Mouse (Mus musculus) myocyte (in vitro differentiated cells): ENCODE results near the gene Ms4a15. TPM values are rescaled to one million over a fixed set of nuclear protein-coding genes. Genes with fewer than 3 reads are reported as not detected.
A peak's percentile ranks its signal among the peaks of the same experiment; 100 is the strongest.

Experiments used
- H3K27me3 ChIP-seq: one replicate; pipeline ENCODE4 v1.6.1; 2011; ENCODE audit not compliant: control insufficient read depth, insufficient read depth, insufficient read length
- H3K36me3 ChIP-seq: one replicate; pipeline ENCODE4 v1.6.1; 2011; ENCODE audit not compliant: control insufficient read depth, insufficient read depth
- H3K4me2 ChIP-seq: one replicate; pipeline ENCODE4 v1.6.1; 2011; ENCODE audit warnings: low read depth, control low read depth
- H3K4me3 ChIP-seq: one replicate; pipeline ENCODE4 v1.5.1; 2011; ENCODE audit warnings: mild to moderate bottlenecking, control low read depth, moderate library complexity
- H3K79me2 ChIP-seq: one replicate; pipeline ENCODE4 v1.6.1; 2011; ENCODE audit not compliant: control insufficient read depth, insufficient read depth
- H3ac ChIP-seq: one replicate; pipeline ENCODE4 v1.6.1; 2011; ENCODE audit not compliant: control insufficient read depth, insufficient read length
- CEBPB ChIP-seq: IDR thresholded peaks from 2 replicates; pipeline ENCODE4 v1.6.1; 2011; ENCODE audit warnings: mild to moderate bottlenecking, moderate library complexity; ENCODE audit not compliant: poor library complexity, insufficient read depth, severe bottlenecking
- E2F4 ChIP-seq: IDR thresholded peaks from one replicate; pipeline ENCODE4 v1.6.1; 2011; ENCODE audit warnings: mild to moderate bottlenecking, control low read depth, moderate library complexity; ENCODE audit not compliant: insufficient read depth
- MAX ChIP-seq: IDR thresholded peaks from one replicate; pipeline ENCODE4 v1.6.1; 2011; ENCODE audit warnings: low read depth, mild to moderate bottlenecking, control low read depth
- MYOD1 ChIP-seq, 3 experiments: IDR thresholded peaks; one replicate each; pipeline ENCODE4 v1.6.1; 2011; ENCODE audit warnings: control low read depth in 2 of 3, low read depth in 2 of 3, mild to moderate bottlenecking in 2 of 3, moderate library complexity in 1 of 3; ENCODE audit not compliant: insufficient read length in 2 of 3, control insufficient read depth in 1 of 3
- MYOG ChIP-seq, 3 experiments: IDR thresholded peaks; one replicate each; pipeline ENCODE4 v1.6.1; 2011; ENCODE audit warnings: control low read depth in 2 of 3, low read depth in 2 of 3, mild to moderate bottlenecking in 2 of 3; ENCODE audit not compliant: insufficient read length in 2 of 3, control insufficient read depth in 1 of 3, insufficient read depth in 1 of 3
- POLR2A ChIP-seq: IDR thresholded peaks from one replicate; pipeline ENCODE4 v1.6.1; 2011; ENCODE audit warnings: low read depth, mild to moderate bottlenecking, control low read depth, moderate library complexity; ENCODE audit not compliant: insufficient read length
- POLR2AphosphoS2 ChIP-seq: IDR thresholded peaks from one replicate; pipeline ENCODE4 v1.6.1; 2011; ENCODE audit warnings: low read depth, control low read depth; ENCODE audit not compliant: insufficient read length
- REST ChIP-seq: IDR thresholded peaks from one replicate; pipeline ENCODE4 v1.6.1; 2011; ENCODE audit warnings: mild to moderate bottlenecking, control low read depth, moderate library complexity; ENCODE audit not compliant: insufficient read depth, insufficient read length
- SRF ChIP-seq: IDR thresholded peaks from one replicate; pipeline ENCODE4 v1.6.1; 2011; ENCODE audit warnings: low read depth; ENCODE audit not compliant: control insufficient read depth, insufficient read length
- TCF12 ChIP-seq: IDR thresholded peaks from one replicate; pipeline ENCODE4 v1.6.1; 2011; ENCODE audit warnings: mild to moderate bottlenecking, control low read depth; ENCODE audit not compliant: poor library complexity, insufficient read depth, severe bottlenecking
- TCF3 ChIP-seq: IDR thresholded peaks from one replicate; pipeline ENCODE4 v1.6.1; 2011; ENCODE audit warnings: low read depth, control low read depth; ENCODE audit not compliant: insufficient read length
- USF1 ChIP-seq: IDR thresholded peaks from one replicate; pipeline ENCODE4 v1.6.1; 2011; ENCODE audit warnings: low read depth, mild to moderate bottlenecking, control low read depth, moderate library complexity
- polyA plus RNA-seq: library from polyadenylated mRNA; unstranded; fragments of >200 nt; fragmentation: generic; extraction: Trizol; gene quantifications from one replicate; pipeline ENCODE4 v1.2.1, GENCODE M21; 2012; ENCODE audit warnings: missing spikeins

The Ms4a15 gene
- polyA plus RNA-seq, 1 experiment = not detected

GRCm38 (mm10) chr19:11015468-11015867 lies 22.4 kb upstream of the Ms4a15 start:
- H3K79me2 ChIP-seq = no peaks in the 10 kb centered on the region
- TF ChIP-seq MYOG (IDR thresholded peaks at IDR 0.05; ENCODE audit: control insufficient read depth in 1 of 3, insufficient read depth in 1 of 3, insufficient read length in 2 of 3, low read depth in 2 of 3) = no peak
- no peak for TF ChIP-seq CEBPB
- no peak for TF ChIP-seq TCF3
- TF ChIP-seq POLR2A = no peak
- no peak for TF ChIP-seq E2F4
- no peak for TF ChIP-seq MAX
- no peak for TF ChIP-seq POLR2AphosphoS2
- TF ChIP-seq TCF12 = no peak
- TF ChIP-seq USF1 = no peak
- TF ChIP-seq MYOD1 (IDR thresholded peaks at IDR 0.05; ENCODE audit: control insufficient read depth in 1 of 3, insufficient read length in 2 of 3, low read depth in 2 of 3) = no peak
- no peak for TF ChIP-seq SRF
- no peak for TF ChIP-seq REST
- no peaks in the 10 kb centered on the region for H3K36me3 ChIP-seq
- H3ac ChIP-seq = no peak overlapping the region
- no peaks in the 10 kb centered on the region for H3K27me3 ChIP-seq
- no peak overlapping the region for H3K4me2 ChIP-seq
- H3K4me3 ChIP-seq = no peak overlapping the region

- Histone ChIP-seq H3K79me2 (no peaks in the 10 kb centered on the region), H3K36me3 (no peaks in the 10 kb centered on the region), H3K27me3 (peaks cover 10% of the 10 kb centered on the region), H3K4me3 (no peak overlapping the region), H3ac (no peak overlapping the region), H3K4me2 (no peak overlapping the region)
- no peak for TF ChIP-seq CEBPB
- TF ChIP-seq MYOG (IDR thresholded peaks at IDR 0.05; ENCODE audit: control insufficient read depth in 1 of 3, insufficient read depth in 1 of 3, insufficient read length in 2 of 3, low read depth in 2 of 3) = no peak
- TF ChIP-seq USF1 = no peak
- no peak for TF ChIP-seq MAX
- no peak for TF ChIP-seq E2F4
- TF ChIP-seq TCF12 = no peak
- no peak for TF ChIP-seq TCF3
- no peak for TF ChIP-seq MYOD1 (IDR thresholded peaks at IDR 0.05; ENCODE audit: control insufficient read depth in 1 of 3, insufficient read length in 2 of 3, low read depth in 2 of 3)
- TF ChIP-seq POLR2A = no peak
- TF ChIP-seq SRF = no peak
- no peak for TF ChIP-seq POLR2AphosphoS2
- TF ChIP-seq REST = no peak
Measured at GRCm38 (mm10) chr19:10991911-10992310, 1.1 kb downstream of the Ms4a15 start.

GRCm38 (mm10) chr19:10990751-10991150 lies 2.3 kb downstream of the Ms4a15 start:
- Histone ChIP-seq H3K27me3 (peaks cover 10% of the 10 kb centered on the region), H3K79me2 (no peaks in the 10 kb centered on the region), H3K36me3 (no peaks in the 10 kb centered on the region), H3K4me2 (no peak overlapping the region), H3ac (no peak overlapping the region), H3K4me3 (no peak overlapping the region)
- TF ChIP-seq REST (no peak), POLR2AphosphoS2 (no peak), TCF3 (no peak), POLR2A (no peak), E2F4 (no peak)

- Histone ChIP-seq H3K36me3 (no peaks in the 10 kb centered on the region), H3ac (no peak overlapping the region), H3K4me3 (no peak overlapping the region)
Measured at GRCm38 (mm10) chr19:10988563-10988962, 4.5 kb downstream of the Ms4a15 start.

GRCm38 (mm10) chr19:10985889-10986288 lies 7.2 kb downstream of the Ms4a15 start:
- Histone ChIP-seq H3ac (no peak overlapping the region), H3K4me2 (peak overlapping the region; percentile 14), H3K27me3 (no peaks in the 10 kb centered on the region), H3K79me2 (no peaks in the 10 kb centered on the region), H3K4me3 (no peak overlapping the region), H3K36me3 (no peaks in the 10 kb centered on the region)
- TF ChIP-seq MYOD1 (IDR thresholded peaks at IDR 0.05; ENCODE audit: control insufficient read depth in 1 of 3, insufficient read length in 2 of 3, low read depth in 2 of 3) = peak in 1 of 3 experiments; percentile 44
- no peak for TF ChIP-seq CEBPB

More at GRCm38 (mm10) chr19:10988563-10988962, 4.5 kb downstream of the Ms4a15 start:
- H3K79me2 ChIP-seq = no peaks in the 10 kb centered on the region
- peaks cover 6% of the 10 kb centered on the region for H3K27me3 ChIP-seq
- no peak overlapping the region for H3K4me2 ChIP-seq
- TF ChIP-seq TCF3 = no peak
- no peak for TF ChIP-seq MAX
- no peak for TF ChIP-seq TCF12
- TF ChIP-seq POLR2AphosphoS2 = no peak
- no peak for TF ChIP-seq MYOD1 (IDR thresholded peaks at IDR 0.05; ENCODE audit: control insufficient read depth in 1 of 3, insufficient read length in 2 of 3, low read depth in 2 of 3)
- no peak for TF ChIP-seq POLR2A
- TF ChIP-seq SRF = no peak
- no peak for TF ChIP-seq E2F4
- no peak for TF ChIP-seq CEBPB
- no peak for TF ChIP-seq USF1
- no peak for TF ChIP-seq REST
